Mouse (Mus musculus) heart, postnatal 0 days (tissue): ENCODE results near the gene Jarid2.

Experiments
- CTCF ChIP-seq: IDR thresholded peaks from 2 replicates; pipeline ENCODE4 v1.5.1; 2016; ENCODE audit warnings: antibody characterized with exemption, control low read depth, low read depth
- EP300 ChIP-seq: IDR thresholded peaks from 2 replicates; pipeline ENCODE4 v1.6.1; 2016; ENCODE audit warnings: antibody characterized with exemption, low read depth

- TF ChIP-seq CTCF, result no peak
- TF ChIP-seq EP300, result no peak
Observed at GRCm38 (mm10) chr13:44903416-44903815, 174.1 kb downstream of the Jarid2 start.
